Mouse (Mus musculus) layer of hippocampus, adult 9-10 months (tissue): ENCODE measurements around the gene Lpcat1.

Source experiments
- DNase-seq: peaks from one replicate; pipeline ENCODE4 v3.0.0; 2022; ENCODE audit warnings: low spot score

Gene Lpcat1

GRCm38 (mm10) chr13:73477841-73478240 lies 10.8 kb downstream of the Lpcat1 start:
- DNase-seq: no peak

- DNase-seq: no peak
Observed at GRCm38 (mm10) chr13:73482476-73482875, 15.5 kb downstream of the Lpcat1 start.

GRCm38 (mm10) chr13:73483331-73483730 lies 16.3 kb downstream of the Lpcat1 start:
- no peak for DNase-seq

GRCm38 (mm10) chr13:73484171-73484570 lies 17.2 kb downstream of the Lpcat1 start:
- no peak for DNase-seq

GRCm38 (mm10) chr13:73488105-73488504 lies 21.1 kb downstream of the Lpcat1 start:
- DNase-seq: no peak

- no peak for DNase-seq
Observed at GRCm38 (mm10) chr13:73488707-73489106, 21.7 kb downstream of the Lpcat1 start.

- no peak for DNase-seq
Observed at GRCm38 (mm10) chr13:73489986-73490385, 23.0 kb downstream of the Lpcat1 start.

- DNase-seq: no peak
Observed at GRCm38 (mm10) chr13:73490564-73491170, 23.7 kb downstream of the Lpcat1 start.

GRCm38 (mm10) chr13:73493183-73493582 lies 26.2 kb downstream of the Lpcat1 start:
- DNase-seq: no peak

GRCm38 (mm10) chr13:73494528-73494927 lies 27.5 kb downstream of the Lpcat1 start:
- DNase-seq: no peak

GRCm38 (mm10) chr13:73496137-73496536 lies 29.1 kb downstream of the Lpcat1 start:
- DNase-seq: no peak

- DNase-seq: no peak
Observed at GRCm38 (mm10) chr13:73499893-73500604, 33.1 kb downstream of the Lpcat1 start.

- no peak for DNase-seq
Observed at GRCm38 (mm10) chr13:73502719-73503118, 35.7 kb downstream of the Lpcat1 start.

GRCm38 (mm10) chr13:73505686-73506467 lies 38.9 kb downstream of the Lpcat1 start:
- DNase-seq: peak; percentile 89

- DNase-seq: no peak
Observed at GRCm38 (mm10) chr13:73508817-73509550, 42.0 kb downstream of the Lpcat1 start.

- no peak for DNase-seq
Observed at GRCm38 (mm10) chr13:73509869-73510268, 42.9 kb downstream of the Lpcat1 start.

GRCm38 (mm10) chr13:73512776-73513673 lies 46.0 kb downstream of the Lpcat1 start:
- DNase-seq: peak; percentile 72

- no peak for DNase-seq
Observed at GRCm38 (mm10) chr13:73516886-73517285, 49.9 kb downstream of the Lpcat1 start.

GRCm38 (mm10) chr13:73533716-73534115 lies 66.7 kb downstream of the Lpcat1 start:
- DNase-seq: no peak

- no peak for DNase-seq
Observed at GRCm38 (mm10) chr13:73535287-73535686, 68.3 kb downstream of the Lpcat1 start.

- no peak for DNase-seq
Observed at GRCm38 (mm10) chr13:73536403-73536821, 69.4 kb downstream of the Lpcat1 start, which contains the start of gene Slc6a3. Gene Slc6a3, plus strand, starts transcription at chr13:73536747.
